Mouse (Mus musculus) forebrain, embryonic 15.5 days (tissue): ENCODE measurements at regions not wholly inside any gene's neighbourhood (a gene's known extent, or its start where the extent isn't known, plus 50 kb on each side); places are given as distances from the start of the nearest gene placed in this dataset.

ENCODE experiments used
- ATAC-seq: fragments of 200-750 bp; cut with Nextera tagmentation; replicated peaks from 2 replicates; pipeline ENCODE4 v1.8.0; 2017; ENCODE audit warnings: mild to moderate bottlenecking, moderate TSS enrichment, moderate library complexity
- H3K27ac ChIP-seq: fragments of 300-500 bp; sonication (generic); replicated peaks from 2 replicates; pipeline ENCODE4 v1.5.1; 2015; ENCODE audit warnings: mild to moderate bottlenecking, inconsistent platforms
- H3K27me3 ChIP-seq: fragments of 300-500 bp; sonication (generic); 2 replicates; pipeline ENCODE4 v1.6.1; 2015; ENCODE audit warnings: inconsistent platforms
- H3K36me3 ChIP-seq: fragments of 300-500 bp; sonication (generic); 2 replicates; pipeline ENCODE4 v1.6.1; 2015; ENCODE audit warnings: mild to moderate bottlenecking, inconsistent platforms
- H3K4me1 ChIP-seq: fragments of 300-500 bp; sonication (generic); 2 replicates; pipeline ENCODE4 v1.6.1; 2015; ENCODE audit warnings: inconsistent platforms
- H3K4me2 ChIP-seq: fragments of 300-500 bp; sonication (generic); replicated peaks from 2 replicates; pipeline ENCODE4 v1.6.1; 2015; ENCODE audit warnings: mild to moderate bottlenecking, inconsistent platforms
- H3K4me3 ChIP-seq: fragments of 300-500 bp; sonication (generic); 2 replicates; pipeline ENCODE4 v1.5.1; 2015; ENCODE audit warnings: mild to moderate bottlenecking, inconsistent platforms
- H3K9ac ChIP-seq: fragments of 300-500 bp; sonication (generic); replicated peaks from 2 replicates; pipeline ENCODE4 v1.6.1; 2015; ENCODE audit warnings: mild to moderate bottlenecking, inconsistent platforms
- H3K9me3 ChIP-seq: fragments of 300-500 bp; sonication (generic); 2 replicates; pipeline ENCODE4 v1.6.1; 2016; ENCODE audit warnings: inconsistent platforms
- WGBS: fragments of 180-500 bp; shearing (Covaris S2); methylation state at CpG from one replicate; pipeline ENCODE4 v1.1.7; 2015; ENCODE audit warnings: mixed read lengths; 5-methylcytosine and 5-hydroxymethylcytosine counted together

- H3K4me2 ChIP-seq: no peak overlapping the region
Measured at GRCm38 (mm10) chr7:90030486-90031250, 49.9 kb upstream of the Eed start.

GRCm38 (mm10) chr7:90033086-90033485, 52.3 kb upstream of the Eed start:
- no peak for ATAC-seq

More at GRCm38 (mm10) chr7:90030486-90031250, 49.9 kb upstream of the Eed start:
- 89% methylated on average over 6 of the region's 6 CpGs for WGBS
- no peaks in the 10 kb centered on the region for H3K9me3 ChIP-seq
- no peak for ATAC-seq
- H3K4me3 ChIP-seq: no peak overlapping the region
- H3K27me3 ChIP-seq: no peaks in the 10 kb centered on the region
- H3K4me1 ChIP-seq: peaks cover 24% of the 10 kb centered on the region
- peak overlapping the region; percentile 91 for H3K27ac ChIP-seq
- H3K9ac ChIP-seq: no peak overlapping the region
- no peaks in the 10 kb centered on the region for H3K36me3 ChIP-seq

DNA sequence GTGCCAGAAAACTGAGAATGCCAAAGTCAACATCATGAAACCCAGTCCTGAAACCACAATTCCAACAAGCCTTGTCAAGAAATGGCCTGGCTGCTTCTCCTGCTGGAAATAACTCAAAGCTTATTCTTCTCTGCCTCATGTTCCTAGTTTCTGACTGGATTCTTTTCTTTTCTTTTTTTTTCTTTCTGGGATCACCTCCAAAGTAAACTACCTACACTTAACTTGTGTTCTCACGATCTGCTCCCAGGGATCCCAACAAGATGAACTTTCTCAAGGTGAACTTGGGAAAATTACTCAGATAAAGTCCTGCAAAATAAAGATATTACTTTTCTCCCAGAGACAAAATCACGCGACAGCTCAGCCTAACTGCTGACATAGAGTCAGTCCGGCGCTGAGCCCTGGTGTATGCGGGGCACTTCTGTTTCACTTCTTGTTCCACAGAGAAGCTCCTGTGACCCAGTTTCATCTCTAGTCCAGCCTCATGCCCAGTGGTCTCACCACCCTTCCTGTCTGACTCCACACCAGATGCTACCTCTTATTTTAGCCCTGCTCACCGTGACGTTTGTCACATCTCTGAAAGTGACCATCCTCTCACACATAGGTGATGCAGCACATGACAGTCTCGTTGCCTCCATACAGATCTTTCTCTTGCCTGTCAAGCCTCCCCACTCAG, 53.0 kb upstream of the Eed start:
- Histone ChIP-seq H3K9ac (no peak overlapping the region), H3K27me3 (no peaks in the 10 kb centered on the region), H3K9me3 (no peaks in the 10 kb centered on the region), H3K4me2 (no peak overlapping the region), H3K4me3 (no peak overlapping the region), H3K27ac (no peak overlapping the region), H3K4me1 (peaks cover 21% of the 10 kb centered on the region), H3K36me3 (no peaks in the 10 kb centered on the region)
- no peak for ATAC-seq
- WGBS: 91% methylated on average over 9 of the region's 9 CpGs

More at GRCm38 (mm10) chr7:90033086-90033485, 52.3 kb upstream of the Eed start:
- no peak overlapping the region for H3K27ac ChIP-seq
- H3K4me2 ChIP-seq: no peak overlapping the region
- no peaks in the 10 kb centered on the region for H3K9me3 ChIP-seq
- no peaks in the 10 kb centered on the region for H3K36me3 ChIP-seq
- 97% methylated on average over 2 of the region's 2 CpGs for WGBS
- no peak overlapping the region for H3K4me3 ChIP-seq
- no peaks in the 10 kb centered on the region for H3K27me3 ChIP-seq
- no peak overlapping the region for H3K9ac ChIP-seq
- peaks cover 24% of the 10 kb centered on the region for H3K4me1 ChIP-seq

DNA sequence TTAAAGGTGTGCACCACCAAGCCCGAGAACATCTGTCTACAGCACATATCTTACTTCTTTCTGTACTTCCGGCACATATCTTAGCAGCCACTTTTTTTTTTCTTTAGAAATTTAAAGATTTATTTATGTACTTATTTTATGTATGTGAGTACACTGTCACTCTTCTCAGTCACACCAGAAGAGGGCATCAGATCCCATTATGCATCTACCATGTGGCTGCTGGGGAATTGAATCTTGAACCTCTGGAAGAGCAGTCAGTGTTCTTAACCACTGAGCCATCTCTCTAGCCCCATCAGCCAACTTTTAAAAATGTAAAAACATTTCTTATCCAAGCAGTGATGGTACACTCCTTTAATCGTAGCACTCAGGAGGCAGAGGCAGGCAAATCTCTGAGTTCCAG, 53.7 kb upstream of the Eed start:
- Histone ChIP-seq H3K27ac (no peak overlapping the region), H3K4me2 (no peak overlapping the region), H3K4me3 (no peak overlapping the region), H3K9me3 (no peaks in the 10 kb centered on the region), H3K36me3 (no peaks in the 10 kb centered on the region), H3K4me1 (peaks cover 14% of the 10 kb centered on the region), H3K27me3 (no peaks in the 10 kb centered on the region), H3K9ac (no peak overlapping the region)
- 93% methylated on average over 3 of the region's 3 CpGs for WGBS
- no peak for ATAC-seq

DNA sequence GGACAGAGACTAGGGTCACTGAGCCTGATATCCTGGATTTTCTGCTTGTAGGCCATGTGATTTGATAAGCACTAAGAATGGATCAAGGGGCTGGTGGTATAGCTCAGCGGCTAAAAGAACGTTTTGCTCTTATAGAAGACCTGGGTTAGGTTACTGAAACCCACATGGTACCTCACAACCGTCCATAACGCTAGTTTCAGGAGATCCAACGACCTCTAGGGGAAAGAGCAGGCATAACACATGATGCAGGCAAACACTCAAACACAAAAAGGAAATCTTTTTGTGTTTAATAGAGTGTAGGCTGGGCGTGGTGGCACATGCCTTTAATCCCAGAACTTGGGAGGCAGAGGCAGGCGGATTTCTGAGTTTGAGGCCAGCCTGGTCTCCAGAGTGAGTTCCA, 54.6 kb upstream of the Eed start:
- no peaks in the 10 kb centered on the region for H3K36me3 ChIP-seq
- WGBS: 74% methylated on average over 7 of the region's 7 CpGs
- no peak for ATAC-seq

GRCm38 (mm10) chr7:90037736-90038135, 57.0 kb upstream of the Eed start:
- no peak for ATAC-seq
- Histone ChIP-seq H3K4me1 (no peaks in the 10 kb centered on the region), H3K27me3 (no peaks in the 10 kb centered on the region), H3K9me3 (no peaks in the 10 kb centered on the region), H3K36me3 (no peaks in the 10 kb centered on the region), H3K9ac (no peak overlapping the region), H3K27ac (no peak overlapping the region), H3K4me3 (no peak overlapping the region), H3K4me2 (no peak overlapping the region)
- WGBS: 95% methylated on average over 4 of the region's 4 CpGs

More for the DNA sequence above, 54.6 kb upstream of the Eed start:
- Histone ChIP-seq H3K4me3 (no peak overlapping the region), H3K4me1 (peaks cover 5% of the 10 kb centered on the region), H3K4me2 (no peak overlapping the region), H3K9me3 (no peaks in the 10 kb centered on the region), H3K27ac (no peak overlapping the region), H3K9ac (no peak overlapping the region), H3K27me3 (no peaks in the 10 kb centered on the region)

DNA sequence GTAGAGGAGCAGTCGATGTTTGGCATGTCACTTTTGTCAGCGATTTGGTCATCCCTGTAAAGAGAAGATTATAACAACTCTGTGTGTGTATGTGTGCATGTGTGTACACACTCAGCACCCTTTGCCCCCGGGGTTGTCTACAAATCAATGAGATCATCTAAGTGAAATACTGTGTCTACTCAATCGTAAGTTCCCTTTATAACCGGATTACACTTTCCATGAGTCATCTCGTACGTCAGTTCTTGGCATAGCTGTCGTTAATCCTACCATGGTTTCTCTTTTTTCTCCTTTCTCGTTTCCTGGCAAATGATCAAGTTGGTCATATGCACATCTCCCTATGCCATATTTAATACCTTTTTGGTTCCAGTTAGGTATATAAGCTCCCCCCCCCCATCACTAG, 58.7 kb upstream of the Eed start:
- WGBS: 44% methylated on average over 9 of the region's 9 CpGs
- Histone ChIP-seq H3K4me3 (no peak overlapping the region), H3K36me3 (no peaks in the 10 kb centered on the region), H3K4me1 (no peaks in the 10 kb centered on the region), H3K27ac (no peak overlapping the region), H3K9ac (no peak overlapping the region), H3K9me3 (no peaks in the 10 kb centered on the region), H3K4me2 (no peak overlapping the region), H3K27me3 (no peaks in the 10 kb centered on the region)
- ATAC-seq: peak; percentile 65

- WGBS: 60% methylated on average over 11 of the region's 11 CpGs
- H3K27ac ChIP-seq: no peak overlapping the region
- ATAC-seq: no peak
- H3K9ac ChIP-seq: no peak overlapping the region
- no peaks in the 10 kb centered on the region for H3K9me3 ChIP-seq
- no peaks in the 10 kb centered on the region for H3K4me1 ChIP-seq
- no peaks in the 10 kb centered on the region for H3K36me3 ChIP-seq
- no peak overlapping the region for H3K4me3 ChIP-seq
- no peaks in the 10 kb centered on the region for H3K27me3 ChIP-seq
- no peak overlapping the region for H3K4me2 ChIP-seq
Measured at GRCm38 (mm10) chr7:90040581-90041340, 60.0 kb upstream of the Eed start.

GRCm38 (mm10) chr7:90041565-90042024, 60.8 kb upstream of the Eed start:
- no peaks in the 10 kb centered on the region for H3K4me1 ChIP-seq
- ATAC-seq: no peak
- no peak overlapping the region for H3K27ac ChIP-seq
- WGBS: 73% methylated on average over 5 of the region's 5 CpGs
- H3K27me3 ChIP-seq: no peaks in the 10 kb centered on the region
- H3K4me2 ChIP-seq: no peak overlapping the region
- no peaks in the 10 kb centered on the region for H3K36me3 ChIP-seq
- H3K4me3 ChIP-seq: no peak overlapping the region
- H3K9me3 ChIP-seq: no peaks in the 10 kb centered on the region
- no peak overlapping the region for H3K9ac ChIP-seq

DNA sequence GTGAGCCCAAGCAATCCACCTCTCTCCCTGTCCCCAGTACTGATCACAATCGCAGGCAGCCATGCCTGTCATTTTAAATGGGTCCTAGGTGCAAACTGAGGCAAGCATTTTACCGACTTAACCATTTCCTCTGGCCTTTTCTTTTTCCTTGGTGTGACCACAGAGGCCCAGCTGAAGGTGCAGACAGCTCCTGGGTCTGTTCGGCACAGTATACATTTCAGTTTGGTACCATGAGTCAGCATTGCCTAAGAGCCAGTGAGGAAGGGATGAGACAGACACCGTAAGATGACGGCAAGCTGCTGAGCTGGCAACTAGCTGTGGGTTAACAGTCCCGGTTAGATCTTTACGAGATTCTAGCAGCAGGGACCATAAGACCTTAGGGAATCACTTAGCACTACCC, 61.6 kb upstream of the Eed start:
- Histone ChIP-seq H3K9ac (no peak overlapping the region), H3K9me3 (no peaks in the 10 kb centered on the region), H3K27me3 (no peaks in the 10 kb centered on the region), H3K4me2 (no peak overlapping the region), H3K36me3 (no peaks in the 10 kb centered on the region), H3K4me3 (no peak overlapping the region), H3K4me1 (no peaks in the 10 kb centered on the region), H3K27ac (no peak overlapping the region)
- ATAC-seq: no peak
- WGBS: 77% methylated on average over 7 of the region's 7 CpGs

DNA sequence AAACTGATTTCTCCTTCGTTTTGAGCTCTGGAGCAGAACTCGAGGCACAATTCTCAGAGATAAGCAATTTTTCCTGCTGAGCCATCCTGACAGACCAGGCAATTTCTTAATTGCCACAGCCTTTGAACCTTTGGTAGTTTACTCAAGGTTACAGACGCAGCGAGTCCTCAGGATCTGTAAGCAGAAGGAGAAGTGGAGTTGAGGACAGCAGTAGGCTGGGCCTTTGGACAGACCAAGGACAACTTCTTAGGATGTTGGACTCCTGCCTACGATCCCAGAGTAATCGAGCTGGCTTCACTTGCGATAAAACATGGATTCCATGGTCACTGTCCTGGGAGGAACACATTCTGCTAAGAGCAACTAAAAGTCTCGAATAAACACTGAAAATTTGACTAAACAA, 62.7 kb upstream of the Eed start:
- 87% methylated on average over 8 of the region's 8 CpGs for WGBS
- H3K4me3 ChIP-seq: no peak overlapping the region
- H3K36me3 ChIP-seq: no peaks in the 10 kb centered on the region
- no peaks in the 10 kb centered on the region for H3K27me3 ChIP-seq
- H3K9me3 ChIP-seq: no peaks in the 10 kb centered on the region
- no peaks in the 10 kb centered on the region for H3K4me1 ChIP-seq
- no peak overlapping the region for H3K27ac ChIP-seq
- ATAC-seq: no peak
- H3K4me2 ChIP-seq: no peak overlapping the region
- H3K9ac ChIP-seq: no peak overlapping the region

GRCm38 (mm10) chr7:90044100-90044698, 63.4 kb upstream of the Eed start:
- Histone ChIP-seq H3K9me3 (no peaks in the 10 kb centered on the region), H3K9ac (no peak overlapping the region), H3K4me2 (no peak overlapping the region), H3K27me3 (no peaks in the 10 kb centered on the region), H3K27ac (no peak overlapping the region), H3K4me1 (no peaks in the 10 kb centered on the region), H3K4me3 (no peak overlapping the region), H3K36me3 (no peaks in the 10 kb centered on the region)
- 87% methylated on average over 4 of the region's 4 CpGs for WGBS
- no peak for ATAC-seq
